Mouse (Mus musculus): ENCODE measurements around the gene Adamtsl3.

DNA sequence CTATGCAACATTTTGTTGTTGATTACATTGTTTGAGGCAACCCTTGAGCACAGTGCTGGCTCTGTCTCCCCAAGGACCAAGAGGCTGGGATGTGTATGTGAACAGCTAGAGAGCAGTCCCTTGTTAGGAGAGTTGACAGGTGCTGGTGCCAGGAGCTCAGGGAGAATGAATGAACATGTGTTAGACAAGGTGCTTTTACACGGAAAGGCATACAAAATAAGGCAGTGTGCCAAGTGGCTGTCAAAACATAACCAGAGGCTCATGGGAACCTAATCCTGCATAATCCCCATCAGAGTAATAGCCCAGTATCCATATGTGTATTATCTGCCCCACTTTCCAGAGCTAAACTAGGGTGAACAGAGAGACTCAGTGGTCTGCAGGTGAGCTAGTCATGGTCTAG lies 1.5 kb upstream of the Adamtsl3 start:
- TF ChIP-seq CTCF (IDR thresholded peaks at IDR 0.05; ENCODE audit: low read depth, low read length), result no peak
- TF ChIP-seq POLR2A (IDR thresholded peaks at IDR 0.05; ENCODE audit: insufficient read depth, low read length), result no peak
- no peak for TF ChIP-seq EP300 (IDR thresholded peaks at IDR 0.05; ENCODE audit: insufficient read depth, low read depth, low read length)

Data from ES-Bruce4 (cell line).